Mouse (Mus musculus) layer of hippocampus, adult 9-10 months (tissue): Measurements from ENCODE around the gene Krt8.

ENCODE experiments used
- DNase-seq: peaks from one replicate; pipeline ENCODE4 v3.0.0; 2022; ENCODE audit warnings: low spot score

Krt8 gene

DNA sequence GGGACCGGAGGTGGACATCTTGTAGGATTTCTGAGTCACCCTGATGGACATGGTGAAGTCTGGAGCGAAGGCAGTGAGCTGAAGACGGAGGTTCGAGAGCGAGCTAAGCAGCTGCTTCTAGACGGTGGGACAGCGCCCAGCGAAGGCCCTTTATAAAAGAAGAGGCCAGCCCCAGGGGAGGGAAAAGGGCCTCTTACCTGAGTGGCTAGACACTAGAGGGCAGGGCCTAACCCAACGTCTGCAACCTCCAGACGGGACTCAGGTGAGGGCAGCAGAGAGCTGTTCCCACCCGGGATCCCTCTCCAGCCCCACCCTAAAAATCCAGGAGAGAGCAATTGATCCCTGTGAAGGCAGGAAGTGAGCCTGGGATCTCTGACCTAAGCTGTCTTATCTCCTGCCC is at the start of gene Krt8:
TSS of gene Krt8 (minus strand) at position 294 of the 400 bp plus-strand sequence.
- no peak for DNase-seq

DNA sequence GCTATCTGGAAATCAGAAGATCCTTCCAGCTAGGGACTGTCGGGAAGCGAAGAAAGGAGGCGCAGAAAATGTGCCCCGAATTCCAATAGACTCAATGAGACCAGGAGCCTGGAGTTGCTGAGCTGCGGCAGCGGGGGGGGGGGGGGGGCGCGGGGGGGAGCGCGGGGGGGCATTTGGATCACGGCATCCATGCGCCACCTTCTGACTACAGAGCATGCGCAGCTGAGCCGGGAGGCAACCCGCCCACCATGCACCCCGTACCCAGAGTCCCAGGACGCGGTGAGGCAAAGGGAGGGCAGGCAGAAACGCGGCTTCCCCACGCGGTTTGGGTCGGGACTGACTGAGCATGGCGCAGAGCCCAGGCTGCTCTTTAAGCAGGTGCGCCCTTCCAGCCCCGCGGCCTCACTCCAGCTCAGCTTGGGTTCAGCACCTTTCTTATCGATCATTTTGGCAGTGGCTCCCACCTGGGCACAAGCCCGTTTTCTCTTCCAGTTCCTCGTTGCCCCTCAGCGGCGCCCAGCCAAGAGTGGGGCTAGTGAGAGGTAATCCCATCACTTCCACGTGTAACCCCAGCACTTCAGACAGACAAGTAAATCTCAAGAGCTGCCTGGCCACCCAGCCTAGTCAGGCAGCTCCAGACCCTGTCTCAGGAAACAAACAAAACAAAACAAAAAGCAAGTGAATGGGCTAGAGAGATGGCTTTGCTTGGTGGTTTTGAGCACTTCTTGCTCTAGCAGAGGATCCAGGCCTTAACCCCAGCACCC is 47.8 kb upstream of the Krt8 start:
- no peak for DNase-seq

GRCm38 (mm10) chr15:102049871-102050270 is 45.6 kb upstream of the Krt8 start:
- no peak for DNase-seq

GRCm38 (mm10) chr15:102048006-102048405 is 43.7 kb upstream of the Krt8 start:
- DNase-seq: no peak

- no peak for DNase-seq
Measured at GRCm38 (mm10) chr15:102045691-102046090, 41.4 kb upstream of the Krt8 start.

GRCm38 (mm10) chr15:102044745-102045144 is 40.5 kb upstream of the Krt8 start:
- DNase-seq: no peak

DNA sequence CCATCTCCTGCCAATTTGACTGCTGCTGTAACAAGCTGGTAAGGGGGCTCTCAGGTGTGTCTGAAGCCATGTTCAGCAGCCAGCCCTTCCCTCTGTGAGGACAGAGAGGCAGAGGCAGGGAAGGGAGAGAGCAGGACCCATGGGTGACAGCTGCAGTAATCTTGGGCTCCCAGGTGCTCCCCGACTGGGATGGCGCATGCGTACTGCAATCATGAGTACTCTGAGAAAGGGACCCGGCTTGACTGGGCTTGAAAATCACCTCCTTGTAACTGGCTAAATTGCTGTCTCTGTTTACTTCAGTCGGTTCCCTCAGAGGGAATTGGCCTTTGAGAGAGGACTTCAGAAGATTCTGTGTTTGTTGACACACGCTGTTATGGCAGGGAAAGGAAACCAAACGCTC is 37.7 kb upstream of the Krt8 start:
- no peak for DNase-seq

GRCm38 (mm10) chr15:102040277-102040676 is 36.0 kb upstream of the Krt8 start:
- no peak for DNase-seq

DNA sequence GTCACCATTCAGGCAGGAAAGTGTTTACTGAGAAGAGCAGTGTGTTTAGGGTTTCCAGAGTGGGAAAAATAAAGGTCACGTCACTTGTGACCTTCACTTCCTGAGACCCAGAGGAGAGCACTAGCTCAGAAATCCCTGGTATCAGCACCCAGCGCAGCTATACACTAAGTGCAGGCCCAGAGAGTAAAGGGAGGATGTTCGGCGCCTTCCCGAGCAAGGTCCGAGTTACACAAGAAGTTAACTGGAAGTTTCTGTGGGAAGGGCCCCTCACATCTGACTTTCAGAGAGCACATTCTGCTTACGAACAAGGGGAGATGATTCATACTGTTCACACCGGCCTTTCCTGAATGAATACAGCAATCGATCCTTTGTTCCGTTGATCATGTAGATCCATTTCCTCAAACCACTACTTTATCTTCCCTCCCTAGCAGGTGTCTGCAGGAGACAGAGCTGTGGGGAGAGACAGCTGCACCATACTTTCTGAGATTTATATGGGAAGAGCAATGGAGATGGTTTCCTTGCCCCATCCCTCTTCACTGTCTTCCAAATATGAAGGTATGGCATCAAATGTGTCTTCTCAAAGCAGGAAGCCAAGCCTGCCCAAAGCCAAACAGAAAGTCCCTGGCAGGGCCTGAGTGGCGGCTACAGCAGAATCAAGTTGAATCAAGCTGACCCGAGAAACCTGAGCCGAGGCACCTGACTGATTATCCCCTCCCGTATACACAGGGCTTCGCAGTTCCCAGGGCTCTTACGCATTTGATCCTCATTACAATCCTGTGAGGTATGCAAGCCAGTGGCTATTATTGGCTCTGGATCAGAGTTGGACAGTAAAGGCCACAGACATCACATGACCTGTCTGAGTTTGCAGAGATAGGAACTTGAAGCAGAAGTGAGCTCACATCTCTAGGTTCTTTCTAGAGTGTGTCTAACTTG is 30.1 kb upstream of the Krt8 start:
- DNase-seq: no peak

- no peak for DNase-seq
Measured at GRCm38 (mm10) chr15:102028040-102028439, 23.8 kb upstream of the Krt8 start, which contains the start of gene Krt18. Gene Krt18, plus strand, starts transcription at chr15:102028180.

- DNase-seq: no peak
Measured at GRCm38 (mm10) chr15:102026430-102026829, 22.1 kb upstream of the Krt8 start.

- DNase-seq: no peak
Measured at GRCm38 (mm10) chr15:102025136-102025872, 21.0 kb upstream of the Krt8 start.

GRCm38 (mm10) chr15:102023888-102024287 is 19.6 kb upstream of the Krt8 start:
- no peak for DNase-seq

- DNase-seq: no peak
Measured at GRCm38 (mm10) chr15:102022481-102022880, 18.2 kb upstream of the Krt8 start.

- no peak for DNase-seq
Measured at GRCm38 (mm10) chr15:102017918-102018463, 13.7 kb upstream of the Krt8 start.

- no peak for DNase-seq
Measured at GRCm38 (mm10) chr15:102016787-102017186, 12.5 kb upstream of the Krt8 start.

DNA sequence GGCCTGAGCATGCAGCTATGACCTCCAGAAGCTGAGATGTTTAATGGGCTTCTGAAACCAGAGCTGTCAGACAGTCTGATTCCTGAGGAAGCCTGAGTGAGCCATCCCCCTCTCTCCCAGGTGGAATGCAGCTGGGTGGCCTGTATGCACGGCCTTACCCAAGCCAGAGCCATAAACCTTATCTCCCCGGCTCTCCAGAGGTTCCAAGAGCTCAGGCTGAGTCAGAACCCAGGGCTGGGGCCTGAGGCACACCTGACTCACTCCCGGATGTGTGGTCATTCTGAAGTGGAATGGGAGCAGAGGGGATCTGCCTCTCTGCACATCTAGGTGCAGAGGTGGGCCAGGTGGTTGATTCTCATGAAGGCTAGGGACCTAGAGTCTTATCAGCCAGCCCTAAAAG is 11.8 kb upstream of the Krt8 start:
- DNase-seq: no peak

- DNase-seq: no peak
Measured at GRCm38 (mm10) chr15:102014848-102015247, 10.6 kb upstream of the Krt8 start.

- DNase-seq: no peak
Measured at GRCm38 (mm10) chr15:102013651-102014050, 9.4 kb upstream of the Krt8 start.

- DNase-seq: no peak
Measured at GRCm38 (mm10) chr15:102012260-102012765, 8.0 kb upstream of the Krt8 start.

DNA sequence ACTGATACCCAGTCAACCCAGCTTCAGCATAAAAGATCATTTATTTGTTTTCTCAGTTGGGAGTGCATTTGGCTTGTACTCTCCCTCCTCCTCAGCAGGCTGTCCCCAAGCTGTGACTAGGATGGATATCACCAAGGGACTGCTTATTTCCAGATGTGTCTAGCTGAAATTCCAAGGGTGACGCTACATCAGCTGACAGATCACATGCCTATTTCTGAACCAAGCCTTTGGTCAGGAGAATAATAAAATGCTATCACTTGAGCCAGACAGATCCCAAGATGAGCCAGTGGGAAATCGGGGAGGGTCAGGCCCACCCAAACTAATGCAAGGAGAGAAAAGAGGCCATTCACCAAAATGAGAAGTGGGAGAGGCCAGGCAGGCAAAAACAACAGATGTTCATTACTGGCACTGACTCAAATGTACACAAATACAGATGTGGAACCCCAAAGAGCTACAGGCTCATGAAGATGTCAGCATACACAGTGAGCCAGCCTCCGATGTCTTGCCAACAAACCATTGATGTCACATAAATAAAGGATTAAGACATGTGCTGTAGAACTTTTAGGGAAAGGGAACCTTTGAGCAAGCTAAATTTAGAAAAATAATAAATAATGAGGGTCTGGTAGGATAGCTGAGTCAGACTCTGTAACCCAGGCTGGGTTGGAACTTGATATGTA is 6.4 kb upstream of the Krt8 start:
- DNase-seq: no peak
